Comparison of ENCODE assay signal across 17 mouse cellular contexts in the genomic region with DNA sequence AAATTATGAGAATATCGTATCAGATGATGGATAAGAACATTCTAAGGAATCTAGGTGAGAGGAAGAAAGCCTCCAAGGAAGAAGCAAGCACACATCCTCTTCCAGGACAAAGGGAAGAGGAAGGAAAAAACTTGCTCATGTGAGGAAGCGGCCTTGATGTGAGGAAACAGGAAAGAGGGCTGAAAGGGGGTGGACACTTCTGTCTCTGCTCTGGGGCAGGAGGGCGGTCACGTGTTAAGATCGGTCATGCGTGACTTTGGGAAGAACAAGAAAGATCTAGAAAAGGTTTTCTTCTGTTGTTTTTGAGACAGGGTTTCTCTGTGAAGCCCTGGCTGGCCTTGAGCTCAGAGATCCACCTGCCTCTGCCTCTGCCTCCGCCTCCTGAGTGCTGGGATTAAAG. TPM values are rescaled to one million over a fixed set of nuclear protein-coding genes. Genes with fewer than 3 reads are reported as not detected.
DNase-seq lines count a peak whose midpoint lies in the region; ATAC-seq and TF ChIP-seq lines count a peak whose summit lies in the region.
"Had no signal": no experiment of that assay in that cellular context is flagged by ENCODE, and none has a peak within 500 bp of the region (broad histone marks: within the 10 kb centered on the region; RNA-seq: fewer than 3 reads in every experiment).

No protein-coding gene starts in this region.

- DNase-seq in hindbrain, embryonic 14.5 days (ENCODE audit: low spot score): no peak
- no peak for DNase-seq in hindbrain, embryonic 11.5 days (ENCODE audit: low spot score)
- DNase-seq in G1E (ENCODE audit: low spot score): no peak
- DNase-seq in embryonic facial prominence, embryonic 10.5 days (ENCODE audit: low spot score): no peak
- DNase-seq in MN1 (ENCODE audit: low spot score): no peak
- DNase-seq: adrenal gland, adult 2 months; gastrocnemius, postnatal 10 days; layer of hippocampus, adult 9-11 months; left cerebral cortex, postnatal 4 days; thymus, postnatal 4 days had no signal

- peaks cover 17% of the 10 kb centered on the region for H3K4me1 ChIP-seq in hindbrain, embryonic 14.5 days (replicated peaks; ENCODE audit: control insufficient read depth, insufficient read depth, low read length)
- no peaks in the 10 kb centered on the region for H3K4me1 ChIP-seq in hindbrain, embryonic 11.5 days (replicated peaks; ENCODE audit: control insufficient read depth, insufficient read depth, low read length)
- H3K4me1 ChIP-seq in G1E (ENCODE audit: insufficient read depth, low read depth, low read length): peaks cover 16% of the 10 kb centered on the region
- peaks cover 32% of the 10 kb centered on the region for H3K4me1 ChIP-seq in embryonic facial prominence, embryonic 10.5 days
- H3K4me1 ChIP-seq in liver, embryonic 16.5 days (ENCODE audit: control insufficient read depth, low read depth, low read length): peaks cover 16% of the 10 kb centered on the region

- H3K4me3 ChIP-seq in hindbrain, embryonic 14.5 days (replicated peaks; ENCODE audit: low read length): no peak overlapping the region
- no peak overlapping the region for H3K4me3 ChIP-seq in hindbrain, embryonic 11.5 days (ENCODE audit: low read depth, low read length)
- H3K4me3 ChIP-seq in G1E (ENCODE audit: low read depth, low read length): no peak overlapping the region
- H3K4me3 ChIP-seq in embryonic facial prominence, embryonic 10.5 days: no peak overlapping the region
- no peak overlapping the region for H3K4me3 ChIP-seq in liver, embryonic 16.5 days (ENCODE audit: low read depth, low read length)
- H3K4me3 ChIP-seq: forebrain, embryonic 15.5 days; heart, embryonic 12.5 days; midbrain, embryonic 15.5 days had no signal

- no peak for TF ChIP-seq CTCF in G1E (IDR thresholded peaks at IDR 0.05; ENCODE audit: low read depth, low read length)

- no peaks in the 10 kb centered on the region for H3K9me3 ChIP-seq in hindbrain, embryonic 14.5 days (ENCODE audit: control insufficient read depth, low read length)
- no peaks in the 10 kb centered on the region for H3K9me3 ChIP-seq in hindbrain, embryonic 11.5 days (ENCODE audit: control insufficient read depth, low read length)
- no peaks in the 10 kb centered on the region for H3K9me3 ChIP-seq in G1E (replicated peaks)
- no peaks in the 10 kb centered on the region for H3K9me3 ChIP-seq in embryonic facial prominence, embryonic 10.5 days
- no peaks in the 10 kb centered on the region for H3K9me3 ChIP-seq in liver, embryonic 16.5 days (replicated peaks; ENCODE audit: control insufficient read depth, low read length)
- H3K9me3 ChIP-seq: forebrain, embryonic 15.5 days; heart, embryonic 12.5 days; midbrain, embryonic 15.5 days had no signal

- no peaks in the 10 kb centered on the region for H3K27me3 ChIP-seq in hindbrain, embryonic 14.5 days (ENCODE audit: control insufficient read depth, insufficient read depth, low read length)
- no peaks in the 10 kb centered on the region for H3K27me3 ChIP-seq in hindbrain, embryonic 11.5 days (ENCODE audit: control insufficient read depth, insufficient read depth, low read length)
- no peaks in the 10 kb centered on the region for H3K27me3 ChIP-seq in G1E (ENCODE audit: insufficient read depth, low read length)
- no peaks in the 10 kb centered on the region for H3K27me3 ChIP-seq in embryonic facial prominence, embryonic 10.5 days (replicated peaks; ENCODE audit: low read depth, poor library complexity, severe bottlenecking)
- no peaks in the 10 kb centered on the region for H3K27me3 ChIP-seq in liver, embryonic 16.5 days (ENCODE audit: control insufficient read depth, insufficient read depth, low read depth, low read length)
- H3K27me3 ChIP-seq: forebrain, embryonic 15.5 days; heart, embryonic 12.5 days; midbrain, embryonic 15.5 days had no signal

- no peak overlapping the region for H3K4me2 ChIP-seq in hindbrain, embryonic 14.5 days (replicated peaks)
- H3K4me2 ChIP-seq in hindbrain, embryonic 11.5 days (replicated peaks; ENCODE audit: low read depth, low read length): no peak overlapping the region
- H3K4me2 ChIP-seq in liver, embryonic 16.5 days (ENCODE audit: low read depth, low read length): no peak overlapping the region
- H3K4me2 ChIP-seq: forebrain, embryonic 15.5 days; heart, embryonic 12.5 days; midbrain, embryonic 15.5 days had no signal

- no peaks in the 10 kb centered on the region for H3K36me3 ChIP-seq in hindbrain, embryonic 14.5 days (replicated peaks; ENCODE audit: control insufficient read depth, insufficient read depth)
- H3K36me3 ChIP-seq in hindbrain, embryonic 11.5 days (ENCODE audit: control insufficient read depth, insufficient read depth, low read length): no peaks in the 10 kb centered on the region
- peaks cover 29% of the 10 kb centered on the region for H3K36me3 ChIP-seq in G1E (replicated peaks)
- 0 out of 2 replicates have a peak, but pooled peaks cover 4% of the 10 kb centered on the region for H3K36me3 ChIP-seq in embryonic facial prominence, embryonic 10.5 days (replicated peaks)
- H3K36me3 ChIP-seq in liver, embryonic 16.5 days (ENCODE audit: control insufficient read depth, insufficient read depth): no peaks in the 10 kb centered on the region
- H3K36me3 ChIP-seq: forebrain, embryonic 15.5 days; heart, embryonic 12.5 days; midbrain, embryonic 15.5 days had no signal

- ATAC-seq in hindbrain, embryonic 14.5 days (ENCODE audit: low FRiP score): no peak
- no peak for ATAC-seq in hindbrain, embryonic 11.5 days (ENCODE audit: low FRiP score)
- peak; percentile 70 for ATAC-seq in G1E (ENCODE audit: extremely low read depth, insufficient number of reproducible peaks, low FRiP score, poor library complexity, severe bottlenecking)
- no peak for ATAC-seq in liver, embryonic 16.5 days (ENCODE audit: low read depth)
- ATAC-seq in activated CD4-positive, CD25-positive, alpha-beta regulatory T cell, adult 4 months: no peak
- no peak for ATAC-seq in megakaryocyte-erythroid progenitor cell, adult 5-6 weeks (replicated peaks; ENCODE audit: low FRiP score, low TSS enrichment, poor library complexity, severe bottlenecking)
- ATAC-seq: forebrain, embryonic 15.5 days; hindbrain, embryonic 16.5 days; midbrain, embryonic 15.5 days had no signal

- no peak overlapping the region for H3K9ac ChIP-seq in hindbrain, embryonic 14.5 days
- no peak overlapping the region for H3K9ac ChIP-seq in hindbrain, embryonic 11.5 days (ENCODE audit: low read depth, low read length)
- no peak overlapping the region for H3K9ac ChIP-seq in liver, embryonic 16.5 days (ENCODE audit: low read depth, low read length)
- H3K9ac ChIP-seq: forebrain, embryonic 15.5 days; heart, embryonic 12.5 days; midbrain, embryonic 15.5 days had no signal

- 0 out of 2 replicates have a peak overlapping the region, but pooled peaks have one; percentile 2 for H3K27ac ChIP-seq in hindbrain, embryonic 14.5 days
- no peak overlapping the region for H3K27ac ChIP-seq in hindbrain, embryonic 11.5 days (ENCODE audit: low read depth, low read length)
- peak overlapping the region; percentile 61; the same call in 1 of the 2 replicates for H3K27ac ChIP-seq in embryonic facial prominence, embryonic 10.5 days (replicated peaks)
- H3K27ac ChIP-seq in liver, embryonic 16.5 days (ENCODE audit: low read length): peak overlapping the region; percentile 54
- H3K27ac ChIP-seq: forebrain, embryonic 15.5 days; midbrain, embryonic 15.5 days had no signal

- 75% methylated on average over 7 of the region's 7 CpGs for WGBS in hindbrain, embryonic 14.5 days
- WGBS in hindbrain, embryonic 11.5 days: 85% methylated on average over 7 of the region's 7 CpGs
- WGBS in embryonic facial prominence, embryonic 10.5 days: 88% methylated on average over 7 of the region's 7 CpGs
- WGBS in liver, embryonic 16.5 days (ENCODE audit: insufficient replicate concordance): 52% methylated on average over 7 of the region's 7 CpGs

RNA-seq across cellular contexts. Expression of a gene that starts 52.7 kb away (rescaled TPM):
- polyA plus RNA-seq in hindbrain, embryonic 14.5 days (2014; fragmentation: Nextera tagmentation; extraction: Ambion mirVana): 41.7 and 59.5 TPM in 2 replicates
- 55.0 and 63.8 TPM in 2 replicates for polyA plus RNA-seq in hindbrain, embryonic 11.5 days (2014; fragmentation: Nextera tagmentation; extraction: Ambion mirVana)
- total RNA-seq in G1E (2014; fragmentation: Nextera tagmentation) (184 and 202 TPM in 2 replicates), G1E (2017) (81.8 and 102 TPM in 2 replicates)
- 7.4 and 9.1 TPM in 2 replicates for polyA plus RNA-seq in G1E (2012)
- polyA plus RNA-seq in embryonic facial prominence, embryonic 10.5 days (2016; fragmentation: Nextera tagmentation; extraction: Ambion mirVana): 33.1 and 34.9 TPM in 2 replicates
- polyA plus RNA-seq in liver, embryonic 16.5 days (2015; fragmentation: Nextera tagmentation; extraction: Ambion mirVana): 9.8 and 10.9 TPM in 2 replicates
- polyA plus RNA-seq in activated CD4-positive, CD25-positive, alpha-beta regulatory T cell, adult 4 months (2017; shearing (Covaris generic)): 10 to 100 TPM; 35.2 to 44.7 TPM
- 163 and 165 TPM in 2 replicates for total RNA-seq in megakaryocyte-erythroid progenitor cell, adult 5-6 weeks (2014; fragmentation: Nextera tagmentation)
- 109 and 163 TPM in 2 replicates for total RNA-seq in megakaryocyte-erythroid progenitor cell, adult 5-6 weeks (2017)

RNA-seq across cellular contexts. Expression of a gene that starts 53.5 kb away (rescaled TPM):
- polyA plus RNA-seq in hindbrain, embryonic 14.5 days (2014; fragmentation: Nextera tagmentation; extraction: Ambion mirVana): 32.4 and 32.8 TPM in 2 replicates
- 46.4 and 53.8 TPM in 2 replicates for polyA plus RNA-seq in hindbrain, embryonic 11.5 days (2014; fragmentation: Nextera tagmentation; extraction: Ambion mirVana)
- total RNA-seq in G1E (2014; fragmentation: Nextera tagmentation) (42.3 and 42.7 TPM in 2 replicates), G1E (2017) (19.6 and 21.9 TPM in 2 replicates)
- 1.4 and 2.1 TPM in 2 replicates for polyA plus RNA-seq in G1E (2012)
- 23.7 and 24.6 TPM in 2 replicates for polyA plus RNA-seq in embryonic facial prominence, embryonic 10.5 days (2016; fragmentation: Nextera tagmentation; extraction: Ambion mirVana)
- 9.0 and 10.0 TPM in 2 replicates for polyA plus RNA-seq in liver, embryonic 16.5 days (2015; fragmentation: Nextera tagmentation; extraction: Ambion mirVana)
- polyA plus RNA-seq in activated CD4-positive, CD25-positive, alpha-beta regulatory T cell, adult 4 months (2017; shearing (Covaris generic)): 10 to 100 TPM; 20.3 to 21.1 TPM
- 6.8 and 9.1 TPM in 2 replicates for total RNA-seq in megakaryocyte-erythroid progenitor cell, adult 5-6 weeks (2014; fragmentation: Nextera tagmentation)
- total RNA-seq in megakaryocyte-erythroid progenitor cell, adult 5-6 weeks (2017): 3.6 and 6.3 TPM in 2 replicates
